In the genomic region with DNA sequence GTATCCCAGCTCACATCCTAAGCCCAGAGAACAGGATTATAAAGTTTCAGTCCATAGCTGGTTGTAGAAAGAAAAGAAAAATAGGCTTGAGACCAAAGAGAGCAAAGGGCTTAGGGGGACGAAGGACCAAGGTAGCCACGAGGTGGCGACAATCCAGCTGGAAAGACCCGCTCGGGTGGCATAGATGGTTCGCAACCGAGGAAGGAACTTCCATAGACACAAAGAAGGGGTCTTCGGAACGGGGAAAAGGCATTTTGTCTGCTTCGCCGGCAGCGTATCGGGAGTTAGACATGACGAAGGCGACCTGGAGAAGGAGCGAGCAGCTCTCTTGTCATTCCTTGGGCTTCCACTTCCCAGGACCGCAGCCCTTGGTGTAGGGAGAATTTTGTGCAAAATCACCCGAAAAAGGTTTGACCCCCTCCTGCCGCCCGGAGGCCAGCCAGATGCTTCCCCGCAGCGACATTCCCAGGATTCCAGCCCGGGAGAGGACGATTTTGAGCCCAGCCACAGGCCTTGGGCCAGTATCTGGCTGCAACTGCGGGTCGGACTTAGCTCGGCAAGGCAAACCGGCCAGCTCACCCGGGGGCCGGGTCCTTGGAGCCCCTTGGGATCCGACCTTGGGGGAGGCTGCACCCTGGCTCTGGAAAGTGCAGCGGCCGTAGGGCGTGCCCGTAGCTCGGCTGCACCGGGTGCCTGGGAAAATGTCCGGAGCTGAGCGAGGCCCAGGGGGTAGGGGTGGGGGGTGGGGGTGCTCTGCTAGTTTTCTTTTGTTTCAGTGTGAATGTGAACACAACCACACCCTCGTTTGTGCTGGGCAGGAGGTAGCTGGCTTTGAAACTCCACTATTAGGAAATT, we compare ENCODE assay signal across 8 mouse cellular contexts.
A peak's percentile ranks its signal among the peaks of the same experiment; 100 is the strongest.
DNase-seq lines count a peak whose midpoint lies in the region; ATAC-seq and TF ChIP-seq lines count a peak whose summit lies in the region.

No protein-coding gene starts in this region.

- TF ChIP-seq CTCF in heart, adult 2 months (IDR thresholded peaks at IDR 0.05), result peak; percentile 89

- H3K27me3 ChIP-seq in heart, adult 2 months (ENCODE audit: control insufficient read depth, insufficient read depth, low read length), result no peaks in the 10 kb centered on the region
- no peaks in the 10 kb centered on the region for H3K27me3 ChIP-seq in limb, embryonic 12.5 days
- 0 out of 2 replicates have a peak, but pooled peaks cover 7% of the 10 kb centered on the region for H3K27me3 ChIP-seq in midbrain, embryonic 13.5 days

- H3K79me2 ChIP-seq in heart, adult 2 months (replicated peaks; ENCODE audit: control insufficient read depth, insufficient read depth, low read length), result no peaks in the 10 kb centered on the region

- no peak for TF ChIP-seq POLR2A in heart, adult 2 months (IDR thresholded peaks at IDR 0.05; ENCODE audit: insufficient read depth, low read depth, low read length)

- peak overlapping the region; percentile 94 for H3K27ac ChIP-seq in heart, adult 2 months
- peak overlapping the region; percentile 94 for H3K27ac ChIP-seq in limb, embryonic 12.5 days
- H3K27ac ChIP-seq in midbrain, embryonic 13.5 days, result peak overlapping the region; percentile 96

- H3K4me2 ChIP-seq in limb, embryonic 12.5 days, result peak overlapping the region; percentile 85
- peak overlapping the region; percentile 87 for H3K4me2 ChIP-seq in midbrain, embryonic 13.5 days (replicated peaks)

- peak overlapping the region; percentile 71 for H3K9ac ChIP-seq in heart, adult 2 months (ENCODE audit: low read depth, low read length)
- peak overlapping the region; percentile 90 for H3K9ac ChIP-seq in limb, embryonic 12.5 days (replicated peaks)
- H3K9ac ChIP-seq in midbrain, embryonic 13.5 days (replicated peaks), result peak overlapping the region; percentile 95

- no peaks in the 10 kb centered on the region for H3K9me3 ChIP-seq in limb, embryonic 12.5 days
- H3K9me3 ChIP-seq in midbrain, embryonic 13.5 days, result no peaks in the 10 kb centered on the region

- H3K4me3 ChIP-seq in heart, adult 2 months, result peak overlapping the region; percentile 62
- H3K4me3 ChIP-seq in limb, embryonic 12.5 days (replicated peaks), result peak overlapping the region; percentile 62
- H3K4me3 ChIP-seq in midbrain, embryonic 13.5 days (replicated peaks), result peak overlapping the region; percentile 61

- H3K4me1 ChIP-seq in heart, adult 2 months (ENCODE audit: control insufficient read depth, insufficient read depth, low read length), result peaks cover 6% of the 10 kb centered on the region
- peaks cover 14% of the 10 kb centered on the region; the same call in 1 of the 2 replicates for H3K4me1 ChIP-seq in limb, embryonic 12.5 days (replicated peaks)
- peaks cover 23% of the 10 kb centered on the region for H3K4me1 ChIP-seq in midbrain, embryonic 13.5 days (replicated peaks)

- TF ChIP-seq EP300 in heart, adult 2 months (IDR thresholded peaks at IDR 0.05; ENCODE audit: insufficient read depth, low read depth, low read length), result peak; percentile 86; the same call in 1 of the 2 replicates

- DNase-seq in 3134 (ENCODE audit: extremely low read depth, insufficient read length, low spot score), result peak; percentile 82
- DNase-seq in adrenal gland, postnatal 10 days, result peak; percentile 89
- DNase-seq in embryo, embryonic 9.5 days (ENCODE audit: extremely low spot score), result peak; percentile 87
- peak; percentile 87 for DNase-seq in heart, adult 2 months
- peak; percentile 82 for DNase-seq in kidney, adult 18-20 months
- DNase-seq in spleen, adult 12 weeks (ENCODE audit: low spot score), result peak; percentile 44

- H3K36me3 ChIP-seq in heart, adult 2 months (ENCODE audit: control insufficient read depth, insufficient read depth, low read length), result no peaks in the 10 kb centered on the region
- no peaks in the 10 kb centered on the region for H3K36me3 ChIP-seq in limb, embryonic 12.5 days
- H3K36me3 ChIP-seq in midbrain, embryonic 13.5 days, result no peaks in the 10 kb centered on the region

- intact Hi-C loops in heart, adult 2 months (cut with DNase I), result loop anchor here (1.0 to 2.0 kb wide), 6 partner anchors 73 to 385 kb away; a partner anchor contains a TSS

- under 1% methylated on average over 40 of the region's 40 CpGs for WGBS in heart, adult 2 months
- under 1% methylated on average over 40 of the region's 40 CpGs for WGBS in limb, embryonic 12.5 days
- WGBS in midbrain, embryonic 13.5 days, result under 1% methylated on average over 40 of the region's 40 CpGs

- peak; percentile 65 for ATAC-seq in limb, embryonic 12.5 days (ENCODE audit: insufficient number of reproducible peaks, insufficient read depth, low FRiP score, low TSS enrichment, low read depth)
- peak; percentile 86 for ATAC-seq in midbrain, embryonic 13.5 days

Comparison
In these comparisons a context has a peak if more than half of its experiments do, and no peak if none do; other contexts are left out.
1. Peak in every context shown above with its lines: DNase-seq, ATAC-seq, H3K4me3 ChIP-seq and H3K27ac ChIP-seq.